Mouse (Mus musculus) kidney, postnatal 14 days (tissue): Measurements from ENCODE around the gene Kdm4b.

ENCODE experiments used
- DNase-seq: peaks from one replicate; pipeline ENCODE4 v3.0.0; 2022; ENCODE audit warnings: mixed read lengths

Gene Kdm4b

DNA sequence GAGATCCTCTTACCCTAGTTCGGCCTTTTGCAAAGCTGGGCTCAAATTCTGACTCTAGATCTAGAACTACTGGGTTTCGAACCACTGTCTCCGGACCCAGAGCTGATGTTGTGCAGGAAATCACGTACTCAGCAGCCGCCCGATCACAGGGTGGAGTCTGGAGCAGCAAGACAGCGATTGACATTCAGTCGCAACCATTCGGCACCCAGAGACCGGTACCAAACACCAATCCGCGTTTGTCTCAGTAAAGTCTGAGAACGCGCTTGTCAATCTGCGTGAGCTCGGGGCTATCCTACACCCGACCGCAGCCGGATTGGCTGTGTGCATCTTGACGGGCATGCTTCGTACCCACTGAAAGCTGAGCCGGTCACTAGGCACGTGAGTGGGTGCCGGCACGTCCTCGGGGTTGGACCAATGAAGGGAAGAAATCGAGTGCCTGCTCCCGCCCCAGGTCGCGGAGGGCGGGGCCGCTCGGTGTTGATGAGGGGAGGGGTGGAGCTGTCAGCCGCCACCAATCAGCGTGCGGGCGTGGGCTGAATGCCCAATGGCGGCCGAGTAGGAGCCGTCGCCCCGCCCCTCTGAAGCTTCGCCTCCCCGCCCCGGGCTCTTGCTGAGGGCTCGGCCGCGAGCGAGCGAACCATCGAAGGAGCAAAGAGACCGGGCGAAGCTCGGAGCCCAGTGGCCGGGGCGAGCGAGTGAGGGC, at the start of gene Kdm4b:
TSS of gene Kdm4b (plus strand) at position 613 of the 703 bp plus-strand sequence.
- peak; percentile 99 for DNase-seq

DNA sequence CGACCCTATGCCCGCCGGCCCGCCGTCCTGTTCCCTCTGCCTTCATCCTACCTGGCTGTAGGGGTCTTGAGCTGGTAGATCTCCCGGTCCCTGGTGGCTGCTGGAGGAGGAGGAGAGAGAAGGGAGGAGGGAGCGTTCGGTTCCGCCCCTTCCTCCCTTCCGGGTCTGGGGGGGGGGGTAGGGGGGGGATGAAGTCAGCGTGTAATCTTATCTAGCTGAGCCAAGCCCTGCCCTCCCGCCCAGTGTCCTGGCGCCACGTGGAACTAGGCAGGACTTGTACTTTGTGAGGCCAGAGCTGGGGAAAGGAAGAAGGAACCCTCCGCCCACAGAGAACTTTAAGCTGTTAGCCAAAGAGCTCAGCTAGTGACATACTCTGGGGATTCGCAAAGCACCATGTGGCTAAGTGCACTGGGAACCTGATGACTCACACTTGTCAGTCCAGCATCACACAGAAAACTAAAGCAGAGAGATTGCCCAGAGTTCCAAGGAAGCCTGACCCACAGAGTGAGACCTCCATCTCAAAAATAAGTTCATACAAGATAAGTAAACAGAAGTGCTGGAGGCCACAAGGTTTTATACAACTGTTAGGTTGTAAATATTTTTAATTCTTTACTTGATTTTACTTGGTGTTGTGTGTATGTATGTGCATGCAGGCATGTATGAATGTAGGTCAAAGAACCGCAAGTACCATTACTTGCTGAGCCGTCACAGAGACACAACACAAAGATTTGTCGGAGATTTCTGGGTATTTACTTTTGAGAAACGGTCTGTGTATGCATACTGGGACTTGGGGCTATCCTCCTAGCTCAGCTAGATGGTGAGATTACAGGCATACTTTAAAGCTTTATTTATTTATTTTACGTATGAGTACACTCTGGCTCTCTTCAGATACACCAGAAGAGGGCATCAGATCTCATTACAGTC, 49.0 kb upstream of the Kdm4b start, which contains the start of gene Ticam1:
TSS of gene Ticam1 (minus strand) at position 144 of the 924 bp plus-strand sequence.
- peak; percentile 96 for DNase-seq

DNA sequence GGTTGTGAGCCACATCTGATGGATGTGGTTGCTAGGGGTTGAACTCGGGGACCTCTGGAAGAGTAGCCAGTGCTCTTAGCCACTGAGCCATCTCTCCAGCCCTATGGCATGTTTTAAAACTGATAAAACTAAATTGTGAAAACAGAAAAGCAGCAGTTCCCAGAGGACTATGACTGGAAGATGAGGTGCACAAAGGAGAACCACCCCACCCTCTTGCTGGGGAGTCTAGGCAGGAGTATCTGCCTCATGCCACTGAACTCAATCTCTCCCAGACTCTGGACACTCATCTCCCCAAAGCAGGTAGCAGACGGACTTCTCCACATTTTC, 48.3 kb upstream of the Kdm4b start:
- DNase-seq: no peak

DNA sequence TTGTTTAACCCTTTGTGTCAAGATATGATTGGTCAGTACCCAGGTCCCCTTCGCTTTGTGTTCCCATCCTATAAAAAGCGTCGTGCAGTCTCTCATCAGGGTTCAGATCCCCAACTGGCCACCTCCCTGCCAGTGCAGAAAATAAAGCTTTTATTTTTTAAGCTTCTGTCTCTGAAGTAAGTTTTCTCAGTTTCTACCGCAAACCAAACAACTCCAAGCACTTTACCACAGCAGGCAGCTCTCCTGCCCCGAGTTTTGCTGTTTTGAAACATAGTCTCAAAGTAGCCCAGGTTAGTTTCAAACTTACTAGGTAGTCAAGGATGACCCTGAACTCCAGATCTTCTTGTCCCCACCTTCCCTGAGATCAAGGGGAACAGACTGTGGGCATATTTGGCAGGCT, 47.5 kb upstream of the Kdm4b start:
- no peak for DNase-seq

DNA sequence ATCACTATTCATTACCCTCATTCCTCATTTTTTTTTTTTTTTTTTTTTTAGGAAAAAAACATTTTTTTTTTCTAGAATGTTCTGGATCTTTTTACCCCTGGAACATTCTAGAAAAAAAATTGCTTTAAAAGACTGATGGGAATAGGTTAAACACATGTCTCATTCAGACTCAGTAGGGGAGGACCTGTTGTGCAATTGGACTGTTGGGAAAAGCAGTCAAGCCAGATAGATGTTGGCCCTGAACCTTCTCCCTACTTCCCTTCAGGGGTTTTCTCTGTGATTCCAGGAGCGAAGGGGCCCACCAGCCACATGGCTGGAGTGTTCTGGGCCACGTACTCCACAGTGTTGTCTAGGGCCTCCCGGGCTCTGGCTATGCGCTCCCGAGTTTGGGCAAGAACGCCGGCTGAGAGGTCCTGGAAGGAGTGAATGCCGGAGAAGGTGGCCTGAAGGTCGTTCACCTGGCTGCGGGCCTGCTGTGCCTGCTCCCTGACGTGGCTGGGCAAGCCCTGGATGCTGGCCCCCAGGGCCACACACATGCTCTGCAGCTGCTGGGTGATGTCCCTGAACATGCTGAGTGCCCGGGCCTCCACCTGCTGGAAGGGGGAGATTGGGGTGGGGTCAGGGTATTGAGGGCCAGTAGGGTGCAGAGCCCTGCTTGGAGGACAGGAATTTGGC, 46.2 kb upstream of the Kdm4b start:
- DNase-seq: peak; percentile 62

DNA sequence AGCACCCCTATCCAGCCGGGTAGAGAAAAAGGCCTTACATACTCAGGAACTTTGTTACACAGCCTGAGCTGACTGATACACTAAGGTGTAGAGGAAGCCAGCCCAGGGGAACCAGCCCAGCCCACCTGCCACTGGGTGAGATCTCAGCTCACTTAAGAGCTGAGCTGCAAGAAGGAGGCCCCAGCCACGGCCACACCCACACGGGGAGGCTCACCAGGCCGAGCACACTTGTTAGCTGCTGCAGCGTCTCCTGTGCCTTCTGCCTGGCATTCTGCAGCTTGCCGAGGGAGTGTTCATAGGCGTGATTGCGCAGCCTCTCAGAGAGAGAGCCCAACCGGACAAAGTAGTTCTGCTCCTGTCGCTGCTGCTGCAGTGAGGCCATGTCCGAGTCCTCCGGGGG, 44.7 kb upstream of the Kdm4b start:
- no peak for DNase-seq

DNA sequence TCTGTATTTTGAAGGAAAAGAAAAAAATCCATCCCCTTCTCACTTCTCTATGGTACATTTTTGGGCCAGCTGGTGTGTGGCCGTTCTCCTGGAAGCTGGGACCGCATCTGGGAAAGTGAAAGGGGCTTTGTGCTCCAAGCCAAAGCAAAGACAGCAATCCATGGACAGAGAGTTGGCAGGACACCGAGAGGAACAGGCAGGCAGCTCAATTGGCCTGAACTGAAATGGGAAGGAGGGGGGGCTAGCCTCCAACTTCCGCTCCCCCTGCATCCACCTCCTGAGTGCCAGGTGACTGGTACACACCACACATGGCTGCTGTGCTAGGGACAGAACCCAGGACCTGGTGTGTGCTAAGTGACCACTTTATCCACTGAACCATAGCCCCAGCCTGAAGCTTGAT, 43.1 kb upstream of the Kdm4b start:
- no peak for DNase-seq

DNA sequence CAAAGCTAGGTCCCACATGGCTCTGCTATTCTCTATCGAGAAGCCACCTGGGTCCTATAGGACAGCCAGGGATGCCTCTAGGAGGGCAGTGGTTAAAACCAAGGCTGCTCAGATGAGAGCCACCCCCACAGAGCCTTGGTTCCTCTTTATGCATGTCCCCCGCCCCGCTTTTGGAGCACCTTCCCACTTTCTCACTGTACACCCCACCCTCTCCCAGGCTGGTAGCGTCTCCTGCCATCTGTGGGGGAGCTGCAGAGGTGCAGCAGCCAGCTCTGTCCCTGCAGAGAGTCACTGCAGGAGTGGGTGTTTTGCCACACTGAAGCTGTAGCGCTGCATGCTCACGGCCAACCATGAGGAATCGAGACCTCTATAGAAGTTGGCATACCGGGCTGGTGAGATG, 42.5 kb upstream of the Kdm4b start:
- DNase-seq: no peak

DNA sequence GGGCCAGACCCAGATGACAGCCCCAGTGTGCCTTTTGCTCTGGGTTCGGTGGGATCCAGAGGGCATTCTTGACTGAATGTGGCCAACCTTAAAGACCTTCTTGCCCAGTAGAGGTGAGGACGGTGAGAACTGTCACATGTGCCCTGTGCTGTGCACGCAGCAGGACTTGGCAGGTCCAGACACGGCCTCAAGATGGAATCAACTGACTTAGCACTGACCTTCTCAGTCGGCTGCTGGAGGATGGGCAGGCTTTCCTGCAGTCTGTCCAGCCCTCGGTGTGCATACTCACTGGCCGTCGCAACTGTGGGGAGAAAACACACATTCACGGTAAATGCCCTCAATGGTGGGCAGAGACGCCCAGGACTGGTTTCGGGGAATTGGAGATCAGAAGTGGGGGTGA, 39.9 kb upstream of the Kdm4b start:
- no peak for DNase-seq

DNA sequence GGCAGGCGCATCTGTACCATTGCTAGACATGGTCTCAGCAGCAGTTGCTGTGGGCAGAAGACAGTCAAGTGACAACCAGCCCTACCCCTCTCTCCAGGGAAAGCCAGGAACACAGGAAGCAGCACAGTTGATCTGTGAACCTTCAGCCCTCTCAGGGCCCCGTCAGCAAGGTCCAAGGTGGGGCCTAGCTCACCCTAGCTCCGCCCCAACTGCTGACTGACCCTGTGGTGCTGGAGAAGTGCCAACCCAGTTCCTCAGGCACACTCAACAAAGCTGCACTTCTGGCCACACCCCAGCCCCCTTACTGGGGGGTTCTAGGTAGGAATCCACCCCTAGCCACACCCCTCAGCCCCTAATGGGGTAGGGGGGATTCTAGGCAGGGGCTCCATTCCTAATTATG, 38.0 kb upstream of the Kdm4b start:
- DNase-seq: peak; percentile 84

DNA sequence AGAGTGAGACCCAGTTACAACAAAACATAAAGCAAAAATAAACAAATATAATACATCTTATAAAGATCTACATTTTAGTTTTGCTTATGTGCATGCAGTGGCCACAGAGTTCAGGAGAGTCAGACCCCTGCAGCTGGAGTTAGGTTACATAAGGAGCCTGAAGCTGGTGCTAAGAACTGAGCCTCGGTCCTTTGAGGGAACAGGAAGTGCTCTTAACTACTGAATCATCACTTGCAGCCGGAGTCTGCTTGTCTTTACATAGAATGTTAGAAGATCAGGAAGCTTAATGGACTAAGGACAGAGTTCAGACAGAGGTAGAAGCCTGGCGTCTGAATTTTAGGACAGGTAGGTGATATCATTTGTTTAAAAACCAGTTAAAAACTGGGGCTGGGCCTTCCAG, 37.0 kb upstream of the Kdm4b start:
- DNase-seq: no peak

DNA sequence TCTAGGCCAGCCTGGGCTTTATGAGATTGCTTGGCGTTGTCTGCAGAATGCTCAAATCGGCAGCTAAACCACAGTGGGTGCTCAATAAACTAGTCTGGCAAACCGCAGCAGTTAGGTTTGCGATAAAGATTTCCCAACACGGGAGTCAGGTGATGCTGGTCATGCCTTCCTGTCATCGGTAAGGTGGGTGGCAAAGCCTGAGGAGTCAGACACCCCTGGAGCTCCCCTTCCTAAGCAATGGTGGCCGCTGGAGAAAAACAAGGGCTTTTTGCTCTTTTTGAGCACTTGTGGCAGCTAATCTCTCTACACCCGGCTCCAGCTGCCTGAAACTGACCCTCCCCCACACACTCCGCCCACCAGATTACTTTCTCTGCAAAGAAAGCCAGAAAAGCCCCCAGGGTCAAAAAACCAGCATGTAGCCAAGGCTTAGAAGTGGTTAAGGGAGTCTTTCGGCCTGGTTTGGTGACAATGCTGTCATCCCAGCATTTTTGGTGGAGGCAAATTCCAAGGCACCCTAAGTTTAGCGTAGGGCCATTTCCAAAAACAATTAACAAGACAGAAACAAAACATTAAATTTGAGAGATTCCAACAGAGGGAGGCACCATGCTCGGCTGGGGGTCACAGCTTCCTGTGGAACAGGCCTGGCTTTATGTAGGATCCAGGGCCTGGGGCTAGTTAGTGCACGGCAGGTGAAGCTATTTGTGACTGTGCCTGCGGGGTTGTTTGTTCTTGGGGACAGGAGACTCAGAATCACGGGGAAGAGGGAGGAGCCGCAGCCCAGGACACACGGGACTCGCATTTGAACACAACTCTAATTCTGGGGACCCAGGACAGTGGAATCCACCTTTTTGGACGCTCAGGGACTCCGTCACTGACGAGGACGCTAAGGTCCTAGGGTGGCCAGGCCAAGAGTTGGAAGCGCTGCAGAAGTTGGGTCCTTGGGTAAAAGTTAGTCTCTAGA, 36.2 kb upstream of the Kdm4b start:
- DNase-seq: peak; percentile 69

DNA sequence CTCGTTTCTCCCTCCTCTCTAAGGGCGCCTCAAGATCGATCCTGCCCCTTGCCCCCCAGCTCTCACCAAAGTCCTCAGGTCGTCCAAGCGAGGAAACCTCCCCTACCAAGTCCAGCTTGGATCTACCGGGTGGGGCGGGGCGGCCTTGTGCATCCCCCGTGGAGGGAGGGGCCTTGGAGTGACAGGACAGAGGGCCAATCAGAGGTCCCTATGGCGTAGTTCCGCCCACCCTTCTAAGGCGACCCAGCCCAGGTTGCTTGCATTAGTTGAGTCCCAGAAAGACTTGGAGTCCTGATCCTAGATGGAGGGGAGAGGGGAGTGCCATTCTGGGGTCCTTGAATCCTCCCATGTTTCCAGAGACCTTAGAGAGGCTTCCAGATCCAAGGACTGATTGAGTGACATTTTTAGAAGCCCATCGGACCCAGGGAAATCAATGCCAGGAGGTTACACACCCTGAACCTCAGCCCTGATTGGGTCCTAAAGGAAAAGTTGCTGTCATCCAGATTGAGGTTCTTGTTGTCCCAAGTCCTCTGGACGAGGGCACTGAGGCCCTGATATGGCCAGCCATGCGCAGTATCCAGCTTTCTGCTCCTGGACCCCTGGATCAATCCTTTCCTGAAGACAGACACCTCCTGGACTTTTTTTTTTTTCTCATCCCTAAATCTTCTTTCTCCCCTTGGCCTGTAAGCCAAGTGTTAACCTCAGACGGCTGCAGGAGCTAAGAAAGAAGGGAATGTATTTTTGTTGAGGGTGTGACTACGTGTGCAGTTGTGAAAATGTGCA, 35.3 kb upstream of the Kdm4b start:
- DNase-seq: peak; percentile 97

DNA sequence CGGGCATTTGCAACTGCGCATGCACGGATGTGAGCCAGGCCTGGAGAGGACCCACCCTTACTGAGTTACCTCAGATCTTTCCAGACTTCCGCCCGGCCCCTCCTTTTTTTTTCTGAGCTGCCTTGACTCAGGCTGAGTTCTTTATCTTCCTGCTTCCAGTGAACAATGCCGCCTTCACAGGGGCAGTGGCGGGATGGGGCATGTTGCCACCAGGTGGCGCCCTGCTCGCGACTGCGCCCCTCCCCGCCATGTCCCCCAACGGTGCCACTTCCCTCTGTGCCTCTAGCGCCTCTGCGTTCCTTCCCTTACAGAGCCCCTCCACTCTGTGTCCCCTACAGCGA, 34.7 kb upstream of the Kdm4b start:
- peak; percentile 92 for DNase-seq

DNA sequence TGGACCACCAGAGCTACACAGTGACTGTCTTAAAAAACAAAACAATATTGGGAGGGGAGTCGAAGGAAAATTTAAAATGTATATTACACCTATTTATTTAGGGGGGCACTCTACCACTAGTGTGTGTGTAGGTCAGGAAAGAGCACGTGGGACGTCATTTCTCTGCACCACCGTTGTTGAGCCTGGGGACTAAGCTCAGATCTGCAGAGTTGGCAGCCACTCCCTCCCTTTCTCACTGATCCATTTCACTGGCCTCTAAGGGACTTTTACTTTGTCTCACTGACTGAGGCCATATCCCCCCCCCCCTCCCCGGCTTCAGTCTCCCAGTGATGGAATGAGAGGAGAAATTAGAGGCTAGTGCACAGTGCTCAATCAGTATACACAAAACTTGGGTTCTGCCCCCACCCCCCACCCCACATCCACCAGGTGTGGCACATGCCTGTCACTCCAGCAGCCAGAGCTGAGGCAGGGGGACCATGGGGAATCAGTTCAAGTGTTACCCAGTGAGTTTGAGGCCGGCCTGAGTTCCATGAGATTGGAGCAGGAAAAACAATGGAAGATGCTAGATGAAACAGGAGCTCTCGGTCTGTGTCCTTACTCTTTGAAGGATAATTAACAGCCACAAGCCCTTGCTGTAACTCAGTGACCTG, 33.9 kb upstream of the Kdm4b start:
- DNase-seq: no peak

DNA sequence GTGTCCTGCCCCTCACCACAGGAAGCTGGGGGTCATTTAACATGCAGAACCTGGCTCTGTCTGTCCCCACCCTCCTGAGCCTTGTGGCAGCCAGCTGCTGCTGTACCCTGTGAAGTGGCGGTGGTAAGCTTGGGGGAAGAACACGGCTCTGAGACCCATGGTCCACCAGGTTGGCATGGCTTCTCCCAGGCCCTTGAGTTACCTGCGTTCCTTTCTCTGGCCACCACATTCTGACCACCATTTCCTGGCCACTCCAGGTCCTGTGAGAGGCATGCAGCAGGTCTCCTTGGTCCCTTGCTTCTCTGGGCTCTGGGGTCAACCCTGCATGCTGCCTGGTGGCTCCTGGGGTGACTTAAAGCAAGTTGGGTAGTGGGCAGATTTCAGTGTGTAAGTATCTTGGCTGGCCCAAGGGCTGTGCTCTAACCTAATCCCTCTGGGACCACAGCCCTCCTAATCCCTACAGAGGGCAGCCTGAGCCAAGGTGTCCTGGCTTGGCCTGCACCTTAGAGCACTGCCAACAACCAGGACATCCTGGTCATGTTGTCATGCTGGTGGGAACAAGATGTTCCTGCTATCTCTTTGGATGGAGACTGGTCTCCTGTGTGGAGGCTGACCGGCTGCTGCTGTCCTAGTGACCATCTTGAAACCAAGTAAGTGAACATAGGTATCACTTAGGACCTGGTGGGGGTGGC, 33.2 kb upstream of the Kdm4b start, which contains the start of gene Plin3:
TSS of gene Plin3 (minus strand) at position 343 of the 692 bp plus-strand sequence.
- no peak for DNase-seq

DNA sequence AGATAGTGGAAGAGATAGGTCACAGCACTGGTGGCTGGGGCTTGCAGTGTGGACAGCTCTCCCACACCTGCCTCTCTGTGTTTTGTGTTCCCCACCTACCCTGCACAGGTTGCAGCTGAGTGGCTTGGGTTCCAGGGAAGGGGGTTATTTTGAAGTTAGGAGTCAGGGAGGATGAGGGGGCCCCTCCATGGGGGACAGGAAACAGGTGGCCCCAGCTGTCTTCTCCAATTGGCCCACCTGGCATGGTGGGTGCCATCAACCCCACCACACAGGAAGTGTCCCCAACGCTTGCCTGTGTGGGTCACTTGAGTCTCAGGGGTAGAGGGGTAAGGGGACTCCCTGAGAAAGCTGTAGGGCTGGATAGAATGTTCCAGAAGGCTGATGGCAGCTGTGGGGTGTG, 32.6 kb upstream of the Kdm4b start:
- no peak for DNase-seq

DNA sequence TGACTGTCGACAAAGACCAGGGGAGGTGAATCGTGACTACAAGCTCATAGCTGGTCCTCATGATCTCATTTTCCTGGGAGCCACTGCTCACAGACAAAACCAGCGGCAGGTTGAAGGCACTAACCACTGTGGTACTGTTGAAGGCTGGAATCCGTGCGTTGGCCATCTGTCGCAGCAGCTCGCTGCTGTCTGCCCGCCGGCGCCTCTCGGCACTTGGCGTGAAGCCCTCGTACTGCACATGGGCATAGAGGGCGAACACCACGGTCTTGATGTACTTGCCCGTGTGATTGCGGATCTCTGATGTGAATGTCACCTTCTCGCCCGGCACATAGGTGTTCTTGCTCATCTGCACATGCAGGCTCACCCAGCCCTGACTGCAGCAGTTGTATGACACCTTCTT, 31.6 kb upstream of the Kdm4b start:
- no peak for DNase-seq

DNA sequence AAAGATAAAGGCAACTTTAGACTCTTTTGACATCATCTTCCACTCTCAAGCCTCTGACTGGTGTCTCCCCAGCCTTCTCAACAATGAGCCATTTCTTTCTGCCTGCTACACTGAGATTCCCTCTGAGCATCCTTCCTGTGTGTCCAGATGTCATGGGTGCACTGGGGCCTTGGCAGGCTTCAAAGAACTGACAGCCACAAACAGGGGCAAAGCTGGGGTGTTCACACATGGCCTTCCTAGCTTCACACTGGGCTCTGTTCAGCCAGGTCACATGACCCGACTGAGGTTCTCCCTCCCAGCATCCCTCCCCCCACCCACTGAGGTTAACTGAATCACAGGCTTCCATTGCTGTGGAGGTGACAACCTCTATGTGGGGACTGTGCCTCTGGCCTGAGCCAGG, 29.7 kb upstream of the Kdm4b start:
- no peak for DNase-seq

DNA sequence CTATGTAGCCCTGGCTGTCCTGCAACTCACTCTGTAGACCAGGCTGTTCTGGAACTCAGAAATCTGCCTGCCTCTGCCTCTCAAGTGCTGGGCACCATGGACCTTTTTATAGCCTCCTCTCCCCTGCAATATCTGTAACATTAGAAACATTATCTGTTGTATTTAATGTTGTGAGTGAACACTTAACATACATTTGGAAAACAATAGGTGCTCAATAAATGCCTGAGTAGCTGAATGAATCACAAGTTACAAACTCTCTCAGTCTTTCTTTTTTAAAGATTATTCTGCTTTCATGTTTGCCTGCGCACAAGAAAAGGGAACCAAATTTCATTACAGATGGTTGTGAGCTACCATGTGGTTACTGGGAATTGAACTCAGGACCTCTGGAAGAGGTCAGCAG, 27.6 kb upstream of the Kdm4b start:
- DNase-seq: no peak

DNA sequence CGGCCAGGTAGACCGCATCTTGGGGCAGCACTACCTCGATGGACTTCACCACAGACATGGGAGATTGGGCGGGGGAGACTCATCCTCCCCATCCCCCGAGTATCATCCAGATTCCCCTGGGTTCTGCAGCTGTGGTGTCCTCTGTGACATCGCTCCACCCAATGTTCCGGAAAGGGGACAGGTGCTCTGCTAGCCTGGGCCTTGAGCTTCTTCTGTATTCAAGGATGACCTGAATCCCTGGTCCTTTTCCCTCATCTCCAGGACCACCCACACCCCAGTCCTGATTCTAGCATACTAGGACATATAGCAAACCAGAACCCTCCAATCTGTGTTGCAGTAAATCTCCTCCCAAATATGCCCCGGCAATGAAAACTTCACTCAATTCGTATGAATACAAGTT, 25.7 kb upstream of the Kdm4b start, which contains the start of gene Arrdc5:
TSS of gene Arrdc5 (minus strand) at position 101 of the 400 bp plus-strand sequence.
- DNase-seq: no peak
